Mouse (Mus musculus) megakaryocyte-erythroid progenitor cell, adult 5 weeks (primary cell): Measurements from ENCODE around the gene Klhl23. TPM values are rescaled to one million over a fixed set of nuclear protein-coding genes. Genes with fewer than 3 reads are reported as not detected.

ENCODE experiments used
- polyA plus RNA-seq: library from polyadenylated mRNA; stranded (reverse); fragments of >175 nt; gene quantifications from 2 replicates; pipeline ENCODE4 v1.2.3, GENCODE M21; 2012

The Klhl23 gene
- polyA plus RNA-seq, result 1.3 and 2.0 TPM in 2 replicates

GRCm38 (mm10) chr2:69821711-69822110 lies at the start of gene Klhl23:
TSS of gene Klhl23 (plus strand) at chr2:69821944.

GRCm38 (mm10) chr2:69789429-69790069 lies 32.2 kb upstream of the Klhl23 start, which contains the start of the genes Ccdc173 and Phospho2:
TSS of gene Ccdc173 (minus strand) at chr2:69789575.
TSS of gene Phospho2 (plus strand) at chr2:69789623.

GRCm38 (mm10) chr2:69861485-69862091 lies 39.8 kb downstream of the Klhl23 start, which contains the start of gene Ssb:
TSS of gene Ssb (plus strand) at chr2:69861562.

GRCm38 (mm10) chr2:69885451-69886305 lies 63.9 kb downstream of the Klhl23 start, which contains the start of gene Mettl5:
TSS of gene Mettl5 (minus strand) at chr2:69885615.

Other genes starting within 250 kb of the Klhl23 start
- under 0.01 TPM in 1 of 2 replicates, not detected in the other for gene Lrp2, start 235.9 kb upstream of the Klhl23 start, polyA plus RNA-seq
- 0.10 TPM in 1 of 2 replicates, not detected in the other for gene Bbs5, start 174.8 kb upstream of the Klhl23 start, polyA plus RNA-seq
- 0.08 TPM in 1 of 2 replicates, not detected in the other for gene Klhl41, start 151.8 kb upstream of the Klhl23 start, polyA plus RNA-seq
- gene Fastkd1, start 108.4 kb upstream of the Klhl23 start, polyA plus RNA-seq, result 0.58 and 0.68 TPM in 2 replicates
- gene Ppig, start 99.4 kb upstream of the Klhl23 start, polyA plus RNA-seq, result 13.7 and 21.4 TPM in 2 replicates
- gene Ccdc173, start 32.4 kb upstream of the Klhl23 start, polyA plus RNA-seq, result 0.37 and 0.44 TPM in 2 replicates
- 33.9 and 37.1 TPM in 2 replicates for gene Phospho2, start 32.3 kb upstream of the Klhl23 start, polyA plus RNA-seq
- 31.5 and 45.4 TPM in 2 replicates for gene Ssb, start 39.6 kb downstream of the Klhl23 start, polyA plus RNA-seq
- 75.0 TPM in 2 replicates for gene Mettl5, start 63.7 kb downstream of the Klhl23 start, polyA plus RNA-seq
- 6.9 and 10.3 TPM in 2 replicates for gene Ubr3, start 75.3 kb downstream of the Klhl23 start, polyA plus RNA-seq
- not detected in 2 replicates for gene Myo3b, start 217.2 kb downstream of the Klhl23 start, polyA plus RNA-seq